Mouse (Mus musculus): ENCODE data around the gene D3Ertd254e. TPM values are rescaled to one million over a fixed set of nuclear protein-coding genes. Genes with fewer than 3 reads are reported as not detected.
A peak's percentile ranks its signal among the peaks of the same experiment; 100 is the strongest.
"Not testable (repeated sequence)": the region's sequence is repeated elsewhere in the genome, so short reads cannot be mapped to it uniquely, and the experiment has no call there.

Gene D3Ertd254e
- 1 to 10 TPM; 3.6 to 4.6 TPM for total RNA-seq (2021)
- long read RNA-seq, experiment 1, full-length matches to known transcripts, result 2 of 4 reads
- long read RNA-seq, experiment 1, partial matches to known transcripts, result 0 of 4 reads
- long read RNA-seq, experiment 1, other reads (novel, unspliced or antisense), result 2 of 4 reads
- long read RNA-seq, experiment 2, partial matches to known transcripts, result 0 of 1 reads
- long read RNA-seq, experiment 2, other reads (novel, unspliced or antisense), result 1 of 1 reads

DNA sequence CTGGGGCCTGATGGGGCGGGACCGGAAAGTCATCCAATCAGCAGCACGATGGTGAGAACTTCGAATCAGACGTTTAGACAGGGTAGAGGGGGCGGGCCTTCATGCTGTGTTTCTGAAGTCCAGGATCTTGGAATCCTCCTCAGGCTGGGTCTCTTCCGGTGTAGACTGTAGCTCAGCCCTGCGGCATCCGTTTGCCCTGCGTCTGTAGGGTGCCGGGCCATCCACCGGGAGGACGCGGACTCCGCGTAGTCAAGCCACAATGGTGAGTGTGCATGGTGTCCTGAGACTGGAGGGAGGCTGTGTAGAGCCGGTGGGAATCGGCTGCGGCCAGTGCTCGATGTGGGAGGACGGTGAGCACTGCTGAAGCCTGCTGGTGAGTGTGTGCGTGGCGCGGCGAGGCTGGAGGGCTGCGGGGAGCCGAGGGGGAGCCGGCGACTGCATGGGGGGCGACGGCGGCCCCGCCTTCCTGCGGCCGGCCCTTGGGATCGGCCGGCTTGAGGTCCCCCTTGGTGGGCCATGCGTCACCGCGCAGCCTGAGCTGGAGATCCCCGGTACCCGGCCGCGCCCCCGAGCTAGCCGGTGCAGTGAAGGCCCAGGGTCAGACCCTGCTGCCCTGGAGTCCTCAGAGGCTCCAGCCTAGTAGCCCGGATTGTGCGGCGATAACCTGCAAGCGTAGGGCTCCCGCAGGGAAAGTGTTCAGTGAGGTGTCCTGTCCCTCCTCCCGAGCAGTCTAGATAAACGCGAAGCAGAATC, at the start of gene D3Ertd254e:
Gene D3Ertd254e (plus strand): TSS at position 84 of the 753 bp plus-strand sequence.
- DNase-seq, result peak; percentile 78

DNA sequence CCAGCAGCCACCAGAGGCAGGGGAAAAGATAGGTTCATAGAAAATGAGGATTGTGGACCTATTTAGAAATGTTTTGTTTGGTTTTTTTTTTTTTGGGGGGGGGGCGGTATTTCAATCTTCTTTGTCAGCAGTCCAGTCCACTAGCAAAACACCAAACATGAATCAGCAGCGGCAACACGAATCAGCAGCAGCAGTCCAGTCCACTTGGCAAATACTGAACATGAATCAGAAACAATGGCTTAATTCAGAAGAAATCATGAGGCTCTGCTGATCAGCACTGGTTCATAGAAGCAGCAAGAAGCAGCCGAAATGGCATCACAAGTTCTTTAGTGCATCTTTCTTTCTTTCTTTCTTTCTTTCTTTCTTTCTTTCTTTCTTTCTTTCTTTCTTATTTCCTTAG, 34.7 kb upstream of the D3Ertd254e start:
- no peak for DNase-seq

DNA sequence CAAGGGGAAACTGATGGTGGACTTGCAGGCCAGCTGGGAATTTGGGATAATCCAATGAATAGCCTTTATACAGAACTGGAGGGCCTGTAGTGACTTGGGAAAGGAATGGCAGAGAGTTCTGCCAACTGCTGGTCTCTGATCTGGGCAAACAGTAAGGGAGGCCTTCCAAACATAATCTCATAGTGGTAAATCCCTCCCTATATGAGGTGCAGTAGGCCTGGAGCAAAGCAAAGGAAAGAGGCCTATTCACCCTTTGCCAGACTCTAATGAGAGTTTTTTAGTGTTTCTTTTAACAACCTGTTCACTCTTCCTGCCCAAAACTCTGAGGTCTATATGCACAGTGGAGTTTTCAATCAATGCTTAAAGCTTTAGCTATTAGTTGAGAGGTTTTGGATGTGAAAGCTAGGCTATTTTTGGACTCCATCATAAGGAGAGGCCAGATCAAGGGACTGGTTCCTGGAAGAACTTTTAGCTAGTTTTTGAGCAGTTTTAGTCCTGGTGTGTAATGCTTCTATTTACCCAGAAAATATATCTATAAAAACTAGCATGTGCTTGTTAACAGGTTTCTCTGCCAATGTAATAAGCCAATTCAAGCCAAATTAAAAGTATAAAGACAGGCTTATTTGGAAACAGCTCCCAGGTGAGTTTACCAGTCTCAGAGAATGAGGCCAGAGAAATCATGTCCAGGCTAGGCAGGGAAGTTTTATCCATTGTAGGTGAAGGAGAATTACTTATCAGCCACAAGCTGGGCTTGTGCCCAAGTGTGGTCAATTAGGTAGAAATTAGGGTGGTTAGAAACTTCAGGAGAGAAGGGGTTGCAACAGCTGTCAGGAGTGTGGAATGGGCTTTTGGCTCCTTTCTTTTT, 30.9 kb upstream of the D3Ertd254e start:
- DNase-seq, result no peak

DNA sequence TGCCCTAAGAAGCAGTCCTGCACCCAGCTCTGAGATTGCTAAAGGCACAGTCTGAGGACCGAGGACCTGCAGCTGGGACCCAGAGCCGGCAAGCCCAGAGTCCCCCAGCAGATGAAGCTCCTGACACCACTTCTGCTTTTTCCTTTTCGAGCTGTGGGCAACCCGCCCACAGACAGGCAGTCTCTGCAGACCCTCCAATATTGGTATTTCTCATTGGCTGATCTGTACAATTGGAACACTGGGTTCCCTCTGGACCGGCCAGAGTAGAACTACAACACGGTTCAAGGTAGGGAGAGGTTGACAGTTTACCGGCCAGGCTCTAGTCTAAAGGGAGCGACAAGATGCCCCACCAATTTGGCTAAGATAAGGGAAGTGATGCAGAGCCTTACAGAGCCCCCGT, 24.6 kb upstream of the D3Ertd254e start:
- DNase-seq, result not testable (repeated sequence)

DNA sequence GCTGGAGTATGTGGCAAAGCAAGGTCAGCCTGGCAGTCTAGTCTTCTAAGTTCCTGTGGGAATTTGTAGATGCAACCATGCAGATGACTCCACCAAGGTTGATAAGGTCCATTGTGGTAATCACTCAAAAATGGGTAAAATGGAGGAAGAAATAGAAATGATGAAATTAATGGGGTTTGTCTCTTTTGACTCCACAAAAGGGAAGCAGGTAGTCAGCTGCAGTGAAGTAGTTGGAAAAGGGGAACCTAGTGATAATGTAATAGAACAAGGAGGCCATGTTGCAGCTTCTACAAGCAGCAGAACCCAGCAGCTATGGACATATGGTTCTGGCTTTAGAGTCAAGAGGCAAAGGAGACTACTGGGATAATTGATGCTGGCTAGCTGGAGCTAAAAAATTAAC, 14.7 kb upstream of the D3Ertd254e start:
- DNase-seq, result no peak

DNA sequence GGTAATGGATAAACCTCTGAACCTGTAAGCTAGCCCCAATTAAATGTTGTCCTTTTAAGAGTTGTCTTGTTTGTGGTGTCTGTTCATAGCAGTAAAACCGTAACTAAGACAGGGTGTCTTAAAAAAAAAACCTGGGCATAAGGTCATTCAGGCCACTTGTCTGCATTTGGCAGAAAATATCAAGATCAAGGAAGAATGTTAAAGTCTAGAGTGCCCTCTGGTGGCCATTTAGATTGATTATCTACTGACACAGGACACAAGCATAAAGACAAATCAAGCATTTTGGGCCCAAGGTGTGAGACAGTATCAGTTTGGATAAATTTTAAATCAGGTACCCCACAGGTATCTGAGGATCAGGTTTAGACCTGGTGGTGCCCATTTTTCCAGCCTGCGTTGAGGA, 13.3 kb upstream of the D3Ertd254e start:
- DNase-seq, result no peak

DNA sequence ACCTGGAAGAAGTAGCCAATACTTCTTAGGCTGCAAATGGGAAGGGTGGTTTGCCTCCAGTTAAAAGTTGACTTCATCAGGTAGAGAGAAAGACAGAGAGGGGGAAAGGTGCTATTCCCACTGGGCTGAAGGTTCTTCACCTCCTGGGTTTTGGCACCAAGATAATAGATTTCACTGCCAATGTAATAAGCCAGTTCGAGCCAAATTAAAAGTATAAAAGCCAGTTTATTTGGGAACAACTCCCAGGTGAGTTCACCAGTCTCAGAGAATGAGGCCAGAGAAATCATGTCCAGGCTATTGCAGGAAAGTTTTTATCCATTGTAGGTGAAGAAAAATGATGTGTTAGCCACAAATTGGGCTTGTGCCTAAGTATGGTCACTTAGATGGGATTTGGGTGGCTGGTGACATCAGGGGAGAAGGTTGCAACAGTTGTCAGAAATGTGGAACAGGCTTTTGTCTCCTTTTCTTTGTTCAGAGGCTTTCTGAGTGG, 12.6 kb upstream of the D3Ertd254e start:
- DNase-seq, result no peak

DNA sequence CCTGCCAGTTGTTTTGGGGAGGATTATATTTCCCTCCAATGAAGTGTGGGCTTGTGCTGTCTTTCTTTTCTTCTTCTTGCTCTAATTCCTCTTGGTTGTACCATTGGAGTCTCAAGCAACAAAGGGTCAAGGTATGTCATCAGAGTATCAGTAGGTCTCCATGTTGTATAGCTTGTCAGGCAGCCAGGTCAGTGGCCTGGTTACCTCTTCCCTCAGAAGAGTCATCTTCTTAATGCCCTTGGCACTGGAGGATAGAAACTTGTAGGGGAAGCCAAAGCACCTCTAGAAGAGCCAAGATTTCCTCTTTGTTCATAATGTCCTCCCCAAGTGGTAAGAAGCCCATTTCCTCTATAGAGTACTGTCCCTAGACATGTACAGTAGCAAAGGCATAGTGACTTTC, 11.8 kb upstream of the D3Ertd254e start:
- DNase-seq, result no peak

DNA sequence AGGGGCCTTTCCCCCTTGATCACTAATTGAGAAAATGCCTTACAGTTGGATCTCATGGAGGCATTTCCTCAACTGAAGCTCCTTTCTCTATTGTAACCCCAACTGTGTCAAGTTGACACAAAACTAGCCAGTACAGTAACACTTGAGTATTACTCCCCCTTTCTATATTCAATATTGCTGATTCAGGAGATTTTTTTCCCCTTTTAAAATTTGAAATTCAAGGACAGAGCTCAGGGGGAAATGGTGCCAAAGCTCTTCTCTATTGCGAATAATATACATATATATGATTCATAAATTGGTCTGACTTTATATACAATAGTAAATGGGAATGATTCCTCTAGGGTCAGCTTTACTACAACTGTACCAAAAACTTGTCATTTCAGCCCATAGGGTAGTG, 282 bp upstream of the D3Ertd254e start:
- no peak for DNase-seq

DNA sequence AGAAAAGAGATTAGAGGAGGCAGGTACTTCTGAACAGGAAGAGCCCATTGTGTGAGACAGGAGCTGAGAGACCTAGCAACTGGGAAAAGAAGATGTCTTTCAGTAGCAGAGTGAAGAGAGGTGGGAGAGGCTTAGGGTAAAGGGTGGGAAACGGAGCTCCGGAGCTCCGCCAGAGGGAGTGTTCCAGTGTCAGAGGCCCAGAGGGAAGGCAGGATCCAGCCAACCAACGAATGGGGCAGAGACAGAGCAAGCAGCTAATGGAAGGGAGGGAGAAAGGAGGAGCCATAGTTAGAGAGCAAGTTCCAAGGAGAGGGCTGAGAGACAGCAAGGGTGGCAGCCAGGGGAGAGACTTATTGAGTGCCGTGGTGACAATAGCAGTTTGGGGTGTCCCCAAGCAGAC, 4.5 kb downstream of the D3Ertd254e start:
- no peak for DNase-seq

DNA sequence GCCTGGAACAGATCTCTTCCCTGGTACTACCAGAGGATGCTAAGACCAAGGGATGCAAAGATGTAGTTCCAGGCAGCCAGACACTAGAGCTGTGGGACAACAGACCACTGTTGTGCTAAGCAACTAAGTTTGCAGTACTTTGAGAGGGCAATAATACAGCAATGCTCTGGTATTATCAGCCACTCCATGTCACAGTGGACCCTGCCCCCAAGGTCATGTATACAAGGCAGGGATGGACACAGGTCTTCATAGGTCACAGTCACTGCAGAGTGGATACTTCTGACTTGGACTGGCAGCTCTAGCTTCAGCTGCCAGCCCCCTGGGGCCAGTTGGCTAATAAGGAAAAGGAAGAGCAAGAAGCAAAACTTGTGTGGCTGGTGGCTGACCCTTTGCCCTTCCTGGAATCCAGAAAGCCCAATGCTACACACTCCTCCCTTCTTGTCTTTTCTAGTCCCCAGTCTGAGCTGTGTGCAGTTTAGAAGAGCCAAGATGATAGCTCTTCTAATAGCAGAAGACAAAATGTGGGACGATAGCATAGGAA, 19.9 kb downstream of the D3Ertd254e start:
- DNase-seq, result no peak

DNA sequence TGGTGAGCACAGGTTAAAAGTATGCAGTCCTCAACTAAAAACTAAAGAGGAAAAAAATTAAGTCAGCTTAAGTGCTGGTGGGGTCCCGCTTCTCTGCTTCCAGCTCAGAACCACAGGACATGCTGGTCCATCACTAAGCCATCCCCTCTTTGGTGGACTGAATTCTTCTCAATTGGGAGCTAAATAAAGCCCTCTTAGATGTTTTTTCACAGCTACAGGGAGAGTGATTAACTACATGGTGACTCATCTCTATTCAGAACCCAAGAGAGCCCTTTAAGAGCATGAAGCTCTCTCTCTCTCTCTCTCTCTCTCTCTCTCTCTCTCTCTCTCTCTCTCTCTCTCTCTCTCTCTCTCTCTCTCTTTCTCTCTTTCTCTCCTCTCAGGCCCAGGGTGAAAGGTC, 20.5 kb downstream of the D3Ertd254e start:
- DNase-seq, result no peak

DNA sequence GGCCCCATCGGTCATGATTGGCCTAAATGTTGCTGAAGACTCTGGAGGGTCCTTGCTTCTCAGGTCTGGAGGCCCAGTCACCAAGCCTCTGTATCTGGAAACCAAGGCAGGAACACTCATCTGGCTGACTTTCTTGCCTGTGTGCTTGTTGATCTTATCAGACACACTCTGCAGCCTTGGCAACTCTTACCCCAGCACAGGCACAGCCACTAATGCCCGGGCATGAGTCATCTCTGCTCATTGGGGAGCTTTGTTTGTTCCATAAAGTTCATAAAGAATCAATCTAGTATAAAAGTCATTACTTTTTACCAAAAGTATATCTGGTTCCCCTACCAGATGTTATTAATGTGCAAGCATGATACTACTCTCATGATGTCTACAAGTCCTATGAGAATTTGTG, 22.9 kb downstream of the D3Ertd254e start:
- no peak for DNase-seq

DNA sequence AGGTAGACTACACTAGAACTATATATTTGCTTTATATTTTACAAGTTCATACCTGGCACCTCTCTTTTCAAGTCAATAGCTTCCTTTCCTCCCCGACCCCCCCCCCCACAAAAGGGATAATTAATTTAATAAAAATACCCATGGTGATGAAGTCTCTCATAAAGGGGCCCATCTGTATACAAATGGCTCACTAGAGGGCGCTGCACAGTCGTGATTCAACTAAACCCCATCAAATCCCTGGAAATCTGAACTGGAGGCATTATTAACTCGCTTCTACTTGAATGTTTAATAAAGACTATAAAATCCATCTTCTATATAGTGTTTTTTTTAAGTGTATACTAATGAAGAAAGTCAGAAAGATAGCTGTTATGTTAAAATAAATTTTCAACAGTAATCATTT, 30.7 kb downstream of the D3Ertd254e start:
- peak; percentile 53 for DNase-seq

DNA sequence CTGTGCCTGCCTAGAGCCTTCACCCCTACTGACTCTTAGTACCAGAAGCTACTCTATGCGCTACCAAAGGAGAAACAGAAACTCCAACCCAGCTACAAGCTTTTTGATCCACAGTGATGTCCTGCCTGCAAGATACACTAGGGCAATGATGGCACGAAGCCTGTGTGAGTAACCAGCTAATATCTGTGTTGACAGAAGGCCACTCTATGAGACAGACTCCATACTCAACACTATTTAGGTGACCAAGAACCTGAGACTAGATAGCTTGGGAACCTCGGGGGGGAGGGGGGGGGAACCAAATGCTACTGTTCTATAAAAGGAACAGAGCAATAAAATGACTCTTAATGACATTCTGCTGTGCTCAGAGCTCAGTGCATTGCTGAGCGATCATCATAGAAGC, 35.7 kb downstream of the D3Ertd254e start:
- DNase-seq, result no peak

DNA sequence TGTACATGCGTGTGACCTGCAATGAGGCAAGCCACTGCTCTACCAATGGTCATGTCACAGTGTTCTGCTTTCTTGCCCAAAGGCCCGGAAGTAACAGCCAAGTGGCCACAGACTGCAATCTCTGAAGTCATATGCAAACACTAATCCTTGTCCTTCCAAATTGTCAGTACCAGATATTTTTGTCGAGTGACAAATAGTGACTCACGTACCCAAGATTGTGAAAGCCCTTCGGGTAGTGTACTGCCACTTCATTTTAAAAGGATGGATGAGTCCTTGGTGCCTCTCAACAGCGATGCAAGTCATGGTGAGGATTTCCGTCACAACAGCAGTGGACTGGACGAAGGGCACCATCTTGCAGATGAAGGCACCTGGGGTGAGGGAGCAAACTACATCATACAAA, 38.4 kb downstream of the D3Ertd254e start:
- no peak for DNase-seq

DNA sequence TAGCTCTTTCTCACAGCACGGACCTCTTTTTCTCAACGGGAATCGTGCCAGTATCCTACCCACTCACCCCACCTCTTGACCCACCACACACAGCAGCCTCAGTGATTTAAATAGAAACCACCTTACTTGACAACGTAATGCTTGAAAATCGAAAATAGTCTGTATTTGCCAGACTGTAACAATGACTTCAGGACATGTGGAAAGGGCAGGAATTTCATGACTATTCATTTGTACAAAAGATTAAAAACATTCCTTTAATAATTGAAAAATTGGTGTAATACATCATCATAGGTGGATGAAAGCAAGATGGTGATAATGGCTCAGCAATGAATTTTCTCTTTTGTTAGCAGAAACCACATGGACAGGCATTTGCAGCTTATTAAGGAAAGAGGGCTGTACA, 50.3 kb downstream of the D3Ertd254e start:
- DNase-seq, result no peak

DNA sequence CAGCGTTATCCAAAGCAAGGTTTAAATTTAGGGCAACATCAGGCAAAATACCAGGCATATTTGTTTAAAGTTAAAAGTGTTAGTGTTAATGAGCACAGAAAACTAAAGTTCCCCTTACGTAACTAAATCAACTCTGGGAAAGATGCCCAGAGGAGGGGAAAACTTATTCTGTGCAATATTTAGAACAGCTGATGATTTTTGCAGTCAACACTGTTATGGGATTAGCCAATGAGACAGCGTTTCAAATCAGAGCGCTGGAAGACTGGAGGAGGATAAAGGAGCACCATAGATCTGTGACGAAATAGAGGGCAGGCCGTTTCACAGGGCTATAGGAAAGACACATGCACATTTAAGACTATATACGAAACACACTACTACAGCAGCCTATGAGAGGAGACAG, 52.1 kb downstream of the D3Ertd254e start:
- no peak for DNase-seq

DNA sequence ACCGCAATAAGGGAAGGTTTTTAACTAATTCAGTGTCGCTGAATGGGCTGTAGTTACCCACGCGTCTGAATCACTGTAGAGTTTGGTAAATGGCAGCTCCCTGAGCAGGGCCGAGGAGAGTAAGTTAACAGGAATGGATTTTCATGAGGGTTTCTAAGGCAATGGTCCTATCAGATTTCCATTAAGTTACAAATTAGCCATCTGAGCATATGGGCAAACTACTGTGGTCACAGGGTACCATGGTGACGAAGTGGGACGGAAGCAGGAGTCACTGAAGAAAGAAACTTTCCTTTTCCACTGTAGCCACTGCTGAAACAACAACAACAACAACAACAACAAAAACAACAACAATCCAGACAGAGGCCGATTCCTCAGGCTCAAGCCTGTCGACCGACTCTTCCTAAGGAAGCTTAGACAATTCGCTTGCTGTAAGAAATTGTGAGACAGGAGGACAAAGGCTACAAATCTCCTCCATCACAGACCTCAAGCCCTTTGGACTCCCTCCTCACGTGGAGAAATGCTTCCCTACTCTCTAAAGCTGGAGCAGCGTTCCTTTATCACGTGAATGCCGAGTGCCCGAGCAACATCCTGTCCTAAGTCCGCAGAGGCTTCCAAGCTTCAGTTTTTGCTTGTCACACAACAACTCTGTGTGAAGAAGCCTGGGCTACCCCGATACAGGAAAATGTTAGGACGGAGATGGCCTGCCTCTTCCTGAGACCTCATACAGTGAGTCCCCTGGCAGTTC, 56.9 kb downstream of the D3Ertd254e start:
- DNase-seq, result no peak

DNA sequence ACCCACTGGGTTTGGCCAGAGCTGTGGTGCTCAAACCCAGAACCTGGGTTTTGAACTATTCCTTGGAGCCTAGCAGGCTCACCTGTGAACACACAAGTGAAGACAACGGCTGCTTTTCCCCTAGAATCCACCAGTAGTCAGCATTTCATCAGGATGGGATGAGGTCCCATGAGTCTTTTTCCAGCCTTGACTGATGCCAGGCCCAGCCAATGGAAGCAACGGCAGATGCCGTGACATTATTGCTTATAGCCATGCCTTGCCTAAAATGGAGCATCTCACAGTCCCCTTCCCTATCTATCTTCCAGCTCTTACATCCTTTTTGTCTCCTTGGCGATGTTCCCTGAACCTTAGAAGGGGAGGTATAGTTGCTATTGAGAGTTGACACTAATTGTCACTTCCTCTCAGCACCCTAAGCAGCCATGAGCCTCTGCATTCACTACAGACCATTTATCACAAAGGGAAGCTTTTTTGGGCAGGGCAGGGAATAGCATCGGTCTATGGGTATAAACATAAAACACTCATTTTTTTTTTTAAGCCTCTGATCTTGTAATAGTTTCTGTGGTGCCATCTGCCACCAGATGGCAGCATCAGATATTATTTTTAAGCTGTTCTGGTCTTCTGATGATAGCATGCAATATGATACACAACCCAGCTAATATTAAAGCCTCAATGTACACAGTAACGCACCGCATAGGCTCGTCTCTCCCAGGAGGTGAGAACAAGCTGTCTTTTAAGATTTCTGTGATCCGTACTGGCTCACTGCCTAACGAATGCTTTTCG, 59.1 kb downstream of the D3Ertd254e start:
- DNase-seq, result peak; percentile 22

DNA sequence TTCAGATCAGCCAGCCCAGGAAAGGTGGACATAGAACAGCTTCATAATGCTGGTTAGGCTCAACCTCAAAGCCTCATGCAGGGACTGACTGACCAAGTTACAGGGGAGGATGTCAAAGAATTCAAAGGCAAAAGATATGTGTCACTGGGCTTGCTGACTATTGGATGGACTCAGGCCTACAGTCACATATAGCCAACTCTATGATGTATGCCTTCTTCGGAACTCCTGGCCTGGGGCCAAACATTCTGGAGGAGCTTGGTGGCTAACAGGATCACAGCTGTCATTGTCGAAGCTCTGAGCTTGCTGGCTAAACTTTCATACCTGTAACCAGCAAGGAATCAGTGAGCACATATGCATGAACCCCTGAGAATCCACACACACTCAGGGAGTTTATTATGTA, 60.1 kb downstream of the D3Ertd254e start:
- no peak for DNase-seq
